Mouse (Mus musculus) C2C12 (cell line): ENCODE results near the gene Foxp1. TPM values are rescaled to one million over a fixed set of nuclear protein-coding genes. Genes with fewer than 3 reads are reported as not detected.

Experiments
- H3K27me3 ChIP-seq: one replicate; pipeline ENCODE4 v1.6.1; 2011; ENCODE audit not compliant: control insufficient read depth, insufficient read depth, insufficient read length
- H3K36me3 ChIP-seq: one replicate; pipeline ENCODE4 v1.6.1; 2011; ENCODE audit not compliant: control insufficient read depth, insufficient read depth
- H3K4me3 ChIP-seq: one replicate; pipeline ENCODE4 v1.5.1; 2011; ENCODE audit warnings: mild to moderate bottlenecking, control low read depth; ENCODE audit not compliant: poor library complexity, insufficient read depth, severe bottlenecking
- H3K79me2 ChIP-seq: one replicate; pipeline ENCODE4 v1.6.1; 2011; ENCODE audit not compliant: control insufficient read depth, insufficient read depth
- H3K79me3 ChIP-seq: one replicate; pipeline ENCODE4 v1.6.1; 2011; ENCODE audit warnings: low read depth, control low read depth
- H3ac ChIP-seq: one replicate; pipeline ENCODE3; 2011; ENCODE audit warnings: low read depth; ENCODE audit not compliant: control insufficient read depth, insufficient read length
- CEBPB ChIP-seq: IDR thresholded peaks from one replicate; pipeline ENCODE4 v1.6.1; 2011; ENCODE audit warnings: low read depth, mild to moderate bottlenecking, control low read depth, moderate library complexity
- CTCF ChIP-seq: IDR thresholded peaks from one replicate; pipeline ENCODE4 v1.5.1; 2011; ENCODE audit not compliant: control insufficient read depth, insufficient read depth, insufficient read length
- FOSL1 ChIP-seq: IDR thresholded peaks from one replicate; pipeline ENCODE4 v1.8.0; 2011; ENCODE audit warnings: mild to moderate bottlenecking, low read length; ENCODE audit not compliant: poor library complexity, insufficient read depth, severe bottlenecking
- MAX ChIP-seq: IDR thresholded peaks from one replicate; pipeline ENCODE4 v1.6.1; 2011; ENCODE audit warnings: mild to moderate bottlenecking, control low read depth
- MYOD1 ChIP-seq: IDR thresholded peaks from one replicate; pipeline ENCODE4 v1.6.1; 2011; ENCODE audit warnings: low read depth; ENCODE audit not compliant: control insufficient read depth, insufficient read length
- MYOG ChIP-seq: IDR thresholded peaks from one replicate; pipeline ENCODE4 v1.6.1; 2011; ENCODE audit not compliant: control insufficient read depth, insufficient read length; ENCODE audit errors: extremely low read depth
- USF1 ChIP-seq: IDR thresholded peaks from one replicate; pipeline ENCODE4 v1.6.1; 2011; ENCODE audit warnings: low read depth, mild to moderate bottlenecking, control low read depth, moderate library complexity
- polyA plus RNA-seq: library from polyadenylated mRNA; unstranded; fragments of >200 nt; fragmentation: generic; extraction: Trizol; gene quantifications from one replicate; pipeline ENCODE4 v1.2.1, GENCODE M21; 2012; ENCODE audit warnings: missing spikeins

Foxp1 gene
- polyA plus RNA-seq, 1 experiment: 25.9 TPM

GRCm38 (mm10) chr6:99221147-99221546 is 301.4 kb downstream of the Foxp1 start:
- Histone ChIP-seq H3K36me3 (no peaks in the 10 kb centered on the region), H3K79me3 (no peaks in the 10 kb centered on the region), H3ac (no peak overlapping the region), H3K4me3 (no peak overlapping the region), H3K27me3 (no peaks in the 10 kb centered on the region), H3K79me2 (no peaks in the 10 kb centered on the region)
- no peak for TF ChIP-seq USF1
- TF ChIP-seq MYOG: no peak
- no peak for TF ChIP-seq MAX
- no peak for TF ChIP-seq CTCF
- TF ChIP-seq MYOD1: no peak
- no peak for TF ChIP-seq FOSL1

GRCm38 (mm10) chr6:99220472-99220871 is 302.0 kb downstream of the Foxp1 start:
- Histone ChIP-seq H3K36me3 (no peaks in the 10 kb centered on the region), H3K79me2 (no peaks in the 10 kb centered on the region), H3ac (no peak overlapping the region), H3K79me3 (no peaks in the 10 kb centered on the region), H3K4me3 (no peak overlapping the region), H3K27me3 (no peaks in the 10 kb centered on the region)
- TF ChIP-seq CEBPB (no peak), CTCF (no peak), MAX (no peak), USF1 (no peak), MYOD1 (no peak), FOSL1 (no peak), MYOG (no peak)

GRCm38 (mm10) chr6:99217846-99218245 is 304.7 kb downstream of the Foxp1 start:
- H3K4me3 ChIP-seq: no peak overlapping the region
- no peaks in the 10 kb centered on the region for H3K36me3 ChIP-seq
- TF ChIP-seq CTCF: no peak
- H3K79me2 ChIP-seq: no peaks in the 10 kb centered on the region
- no peaks in the 10 kb centered on the region for H3K79me3 ChIP-seq
- H3K27me3 ChIP-seq: no peaks in the 10 kb centered on the region
- H3ac ChIP-seq: no peak overlapping the region

- no peaks in the 10 kb centered on the region for H3K36me3 ChIP-seq
- H3K79me2 ChIP-seq: no peaks in the 10 kb centered on the region
- H3ac ChIP-seq: no peak overlapping the region
- no peaks in the 10 kb centered on the region for H3K79me3 ChIP-seq
- TF ChIP-seq MAX (no peak), MYOG (no peak), CTCF (no peak), MYOD1 (no peak), CEBPB (no peak), FOSL1 (no peak), USF1 (no peak)
- no peak overlapping the region for H3K4me3 ChIP-seq
- H3K27me3 ChIP-seq: no peaks in the 10 kb centered on the region
Measured at GRCm38 (mm10) chr6:99217155-99217554, 305.4 kb downstream of the Foxp1 start.

GRCm38 (mm10) chr6:99212461-99212860 is 310.1 kb downstream of the Foxp1 start:
- TF ChIP-seq MYOD1 (no peak), MYOG (no peak), MAX (no peak), FOSL1 (no peak), CTCF (no peak), USF1 (no peak), CEBPB (no peak)
- Histone ChIP-seq H3K79me3 (no peaks in the 10 kb centered on the region), H3K27me3 (no peaks in the 10 kb centered on the region), H3K36me3 (no peaks in the 10 kb centered on the region), H3K4me3 (no peak overlapping the region), H3K79me2 (no peaks in the 10 kb centered on the region), H3ac (no peak overlapping the region)

GRCm38 (mm10) chr6:99211663-99212333 is 310.7 kb downstream of the Foxp1 start:
- Histone ChIP-seq H3K36me3 (no peaks in the 10 kb centered on the region), H3ac (no peak overlapping the region), H3K27me3 (no peaks in the 10 kb centered on the region), H3K4me3 (no peak overlapping the region), H3K79me3 (no peaks in the 10 kb centered on the region), H3K79me2 (no peaks in the 10 kb centered on the region)
- TF ChIP-seq FOSL1 (no peak), USF1 (peak; percentile 32)
